Mouse (Mus musculus) lung, postnatal 4 days (tissue): Measurements from ENCODE around the gene Gbgt1.
"Not testable (repeated sequence)": the region's sequence is repeated elsewhere in the genome, so short reads cannot be mapped to it uniquely, and the experiment has no call there.

Source experiments
- DNase-seq, 2 experiments: peaks; one replicate each; pipeline ENCODE4 v3.0.0; 2021

Gene Gbgt1

GRCm38 (mm10) chr2:28502987-28503386 lies 6.3 kb downstream of the Gbgt1 start:
- peak in 1 of 2 experiments; percentile 3 for DNase-seq

GRCm38 (mm10) chr2:28504676-28505075 lies 8.0 kb downstream of the Gbgt1 start:
- peak in 1 of 2 experiments; percentile 15 for DNase-seq

GRCm38 (mm10) chr2:28505795-28506194 lies 9.1 kb downstream of the Gbgt1 start, which contains the start of gene Gm10134:
Gene Gm10134 (plus strand): TSS chr2:28506095.
- peak; percentile 1 to 9 for DNase-seq

GRCm38 (mm10) chr2:28506291-28506690 lies 9.6 kb downstream of the Gbgt1 start:
- DNase-seq: peak; percentile 2 to 15

- not testable (repeated sequence) for DNase-seq
These were observed 14.9 kb downstream of the Gbgt1 start for GRCm38 (mm10) chr2:28511600-28511999.

GRCm38 (mm10) chr2:28512798-28513401 lies 16.2 kb downstream of the Gbgt1 start, which contains the start of gene Ralgds:
Gene Ralgds (plus strand): TSS chr2:28513125.
- DNase-seq: peak; percentile 70 to 85

GRCm38 (mm10) chr2:28513431-28514370 lies 17.0 kb downstream of the Gbgt1 start:
- DNase-seq: peak; percentile 32 to 55

GRCm38 (mm10) chr2:28514489-28514888 lies 17.8 kb downstream of the Gbgt1 start:
- peak; percentile 78 to 89 for DNase-seq

GRCm38 (mm10) chr2:28517206-28517909 lies 20.7 kb downstream of the Gbgt1 start:
- peak; percentile 82 to 88 for DNase-seq

GRCm38 (mm10) chr2:28518231-28518630 lies 21.5 kb downstream of the Gbgt1 start:
- DNase-seq: peak in 1 of 2 experiments; percentile 20

- DNase-seq: no peak
These were observed 23.9 kb downstream of the Gbgt1 start for GRCm38 (mm10) chr2:28520581-28520980.

GRCm38 (mm10) chr2:28521571-28522151 lies 25.0 kb downstream of the Gbgt1 start:
- DNase-seq: no peak

GRCm38 (mm10) chr2:28522166-28522565 lies 25.5 kb downstream of the Gbgt1 start:
- no peak for DNase-seq

GRCm38 (mm10) chr2:28523643-28524117 lies 27.0 kb downstream of the Gbgt1 start:
- peak; percentile 92 to 93 for DNase-seq

GRCm38 (mm10) chr2:28524406-28524805 lies 27.7 kb downstream of the Gbgt1 start:
- DNase-seq: no peak

GRCm38 (mm10) chr2:28525219-28525942 lies 28.7 kb downstream of the Gbgt1 start:
- peak; percentile 76 to 82 for DNase-seq

- peak in 1 of 2 experiments; percentile 47 for DNase-seq
These were observed 29.5 kb downstream of the Gbgt1 start for GRCm38 (mm10) chr2:28525943-28526876.

GRCm38 (mm10) chr2:28527436-28528353 lies 31.0 kb downstream of the Gbgt1 start:
- DNase-seq: no peak

- DNase-seq: no peak
These were observed 31.7 kb downstream of the Gbgt1 start for GRCm38 (mm10) chr2:28528354-28528730.

GRCm38 (mm10) chr2:28529856-28530255 lies 33.2 kb downstream of the Gbgt1 start:
- DNase-seq: no peak
